In genomic region chr12:7095440-7095839, GRCm38 (mm10) we compare ENCODE assay signal across 17 mouse cellular contexts.
"Had no signal": no experiment of that assay in that cellular context is flagged by ENCODE, and none has a peak within 500 bp of the region (broad histone marks: within the 10 kb centered on the region; RNA-seq: fewer than 3 reads in every experiment).

No protein-coding gene starts in this region.

- H3K4me3 ChIP-seq: liver, embryonic 13.5 days; liver, embryonic 15.5 days; lung, embryonic 15.5 days; midbrain, embryonic 12.5 days; neural tube, embryonic 12.5 days; stomach, embryonic 15.5 days had no signal

- H3K36me3 ChIP-seq: liver, embryonic 13.5 days; liver, embryonic 15.5 days; lung, embryonic 15.5 days; midbrain, embryonic 12.5 days; neural tube, embryonic 12.5 days; stomach, embryonic 15.5 days had no signal

- H3K9me3 ChIP-seq: liver, embryonic 15.5 days; lung, embryonic 15.5 days; midbrain, embryonic 12.5 days; neural tube, embryonic 12.5 days; stomach, embryonic 15.5 days had no signal

- H3K4me2 ChIP-seq: liver, embryonic 13.5 days; liver, embryonic 15.5 days; lung, embryonic 15.5 days; midbrain, embryonic 12.5 days; neural tube, embryonic 12.5 days; stomach, embryonic 15.5 days had no signal

- DNase-seq: liver, embryonic 13.5 days; liver, postnatal 0 days; lung, adult 2 months; lung, postnatal 14 days; lung, postnatal 36 days; right cerebral cortex, postnatal 14 days; thymus, adult 2 months; thymus, postnatal 25 days; thymus, postnatal 4 days had no signal

- H3K27ac ChIP-seq: liver, embryonic 13.5 days; liver, embryonic 15.5 days; lung, embryonic 15.5 days; macrophage; midbrain, embryonic 12.5 days; neural tube, embryonic 12.5 days; stomach, embryonic 15.5 days; stomach, postnatal 0 days had no signal

- H3K27me3 ChIP-seq: liver, embryonic 13.5 days; liver, embryonic 15.5 days; lung, embryonic 15.5 days; midbrain, embryonic 12.5 days; neural tube, embryonic 12.5 days; stomach, embryonic 15.5 days had no signal

- H3K4me1 ChIP-seq: liver, embryonic 13.5 days; liver, embryonic 15.5 days; lung, embryonic 15.5 days; midbrain, embryonic 12.5 days; neural tube, embryonic 12.5 days; stomach, embryonic 15.5 days had no signal

- ATAC-seq: liver, postnatal 0 days; lung, postnatal 0 days had no signal

- H3K9ac ChIP-seq: liver, embryonic 13.5 days; liver, embryonic 15.5 days; liver, postnatal 0 days; lung, embryonic 15.5 days; midbrain, embryonic 12.5 days; neural tube, embryonic 12.5 days; stomach, embryonic 15.5 days had no signal
